Mouse (Mus musculus): ENCODE data around the gene Usp39. TPM values are rescaled to one million over a fixed set of nuclear protein-coding genes. Genes with fewer than 3 reads are reported as not detected.

The Usp39 gene
- polyA plus RNA-seq, 1 experiment from 2014 or later = 36.7 TPM

DNA sequence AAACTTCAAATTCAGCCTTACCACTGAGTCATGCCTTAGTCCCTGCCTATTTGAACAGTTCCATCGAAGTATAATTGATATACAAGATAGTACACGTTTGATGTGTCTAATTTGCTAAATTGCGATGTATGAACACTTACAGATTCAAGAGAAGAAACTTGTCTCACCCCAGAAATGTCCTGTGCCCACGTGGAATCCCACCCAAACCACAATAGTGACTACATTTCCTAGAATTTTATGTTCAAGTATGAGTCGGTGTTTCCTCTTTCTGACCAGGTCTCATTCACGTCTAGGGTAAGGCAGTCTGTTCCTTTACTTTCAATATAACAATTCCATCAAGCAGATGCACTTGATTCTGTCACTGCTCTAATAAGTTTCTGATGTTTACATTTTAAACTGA, 649 bp upstream of the Usp39 start:
- Histone ChIP-seq H3K9me3 (replicated peaks) (no peaks in the 10 kb centered on the region), H3K4me2 (peak overlapping the region; percentile 77), H3K36me3 (peaks cover 22% of the 10 kb centered on the region), H3K27ac (replicated peaks) (peak overlapping the region; percentile 78; the same call in 1 of the 2 replicates), H3K27me3 (replicated peaks) (no peaks in the 10 kb centered on the region), H3K4me1 (peaks cover 47% of the 10 kb centered on the region), H3K4me3 (replicated peaks) (peak overlapping the region; percentile 95), H3K9ac (replicated peaks) (no peak overlapping the region; the same call in 1 of the 2 replicates)
- WGBS = 53% methylated on average over 6 of the region's 6 CpGs
- no peak for ATAC-seq (ENCODE audit: low FRiP score)

DNA sequence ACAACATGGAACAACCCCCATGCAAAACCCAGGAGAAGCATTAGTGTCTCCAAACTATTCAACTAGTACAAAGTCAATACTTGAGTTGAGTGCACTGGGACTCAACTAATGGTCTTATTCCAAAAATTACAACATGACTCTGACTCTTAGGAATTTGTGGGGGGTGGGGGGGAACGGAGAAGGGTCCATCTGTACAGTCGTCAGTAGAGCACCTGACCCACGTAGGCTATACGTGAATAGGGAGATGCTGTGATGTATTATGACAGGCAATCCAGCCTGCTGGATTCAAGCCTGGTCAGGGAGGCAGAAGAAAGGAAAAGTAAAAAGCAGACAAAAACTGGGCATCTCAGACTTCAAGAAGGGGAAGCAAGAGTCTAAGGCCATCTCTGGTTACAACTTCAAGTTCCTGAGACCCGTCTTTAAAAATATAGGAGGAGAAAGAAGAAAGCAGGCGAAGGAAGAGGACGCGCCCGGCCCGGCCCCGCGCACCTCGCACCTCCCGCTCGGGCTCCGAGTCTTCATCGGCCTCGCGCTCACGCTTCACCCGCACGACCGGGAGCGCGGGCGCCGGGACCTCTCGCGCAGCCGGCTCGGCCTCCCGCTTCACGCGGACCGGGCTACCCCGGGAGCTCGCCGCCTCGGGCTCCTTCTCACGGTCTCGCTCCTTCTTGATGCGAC, 449 bp downstream of the Usp39 start:
- peak; percentile 46 for ATAC-seq (ENCODE audit: low FRiP score)
- H3K9me3 ChIP-seq (replicated peaks) = no peaks in the 10 kb centered on the region
- peak overlapping the region; percentile 77 for H3K4me2 ChIP-seq
- no peaks in the 10 kb centered on the region for H3K27me3 ChIP-seq (replicated peaks)
- peaks cover 13% of the 10 kb centered on the region; the same call in 1 of the 2 replicates for H3K36me3 ChIP-seq
- under 1% methylated on average over 42 of the region's 42 CpGs for WGBS
- peak overlapping the region; percentile 77 for H3K27ac ChIP-seq (replicated peaks)
- peak overlapping the region; percentile 92 for H3K9ac ChIP-seq (replicated peaks)
- H3K4me3 ChIP-seq (replicated peaks) = peak overlapping the region; percentile 95
- peaks cover 45% of the 10 kb centered on the region for H3K4me1 ChIP-seq

DNA sequence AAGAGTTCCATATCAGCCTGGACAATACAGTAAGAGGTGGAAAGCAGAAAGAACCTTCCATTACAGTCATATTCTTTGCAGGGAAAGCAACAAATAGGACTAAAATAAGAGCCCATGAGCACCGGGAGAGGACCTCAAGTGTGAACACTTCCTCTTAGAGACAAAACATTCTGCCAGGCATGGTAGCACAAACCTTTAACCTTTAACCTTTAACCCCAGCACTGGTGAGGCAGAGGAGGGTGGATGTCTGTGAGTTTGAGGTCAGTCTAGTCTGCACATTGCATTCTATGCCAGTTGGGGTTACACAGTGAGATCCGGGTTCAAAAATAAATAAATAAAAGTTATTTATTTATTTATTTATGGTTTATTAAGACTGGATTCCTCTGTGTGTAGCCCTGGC, 4.5 kb downstream of the Usp39 start:
- H3K4me2 ChIP-seq = no peak overlapping the region
- no peak for ATAC-seq (ENCODE audit: low FRiP score)
- peaks cover 14% of the 10 kb centered on the region for H3K4me1 ChIP-seq
- no peak overlapping the region for H3K9ac ChIP-seq (replicated peaks)
- no peak overlapping the region for H3K4me3 ChIP-seq (replicated peaks)
- H3K27ac ChIP-seq (replicated peaks) = no peak overlapping the region
- WGBS = 73% methylated on average over 2 of the region's 2 CpGs
- no peaks in the 10 kb centered on the region for H3K9me3 ChIP-seq (replicated peaks)
- H3K27me3 ChIP-seq (replicated peaks) = no peaks in the 10 kb centered on the region
- H3K36me3 ChIP-seq = peaks cover 40% of the 10 kb centered on the region

DNA sequence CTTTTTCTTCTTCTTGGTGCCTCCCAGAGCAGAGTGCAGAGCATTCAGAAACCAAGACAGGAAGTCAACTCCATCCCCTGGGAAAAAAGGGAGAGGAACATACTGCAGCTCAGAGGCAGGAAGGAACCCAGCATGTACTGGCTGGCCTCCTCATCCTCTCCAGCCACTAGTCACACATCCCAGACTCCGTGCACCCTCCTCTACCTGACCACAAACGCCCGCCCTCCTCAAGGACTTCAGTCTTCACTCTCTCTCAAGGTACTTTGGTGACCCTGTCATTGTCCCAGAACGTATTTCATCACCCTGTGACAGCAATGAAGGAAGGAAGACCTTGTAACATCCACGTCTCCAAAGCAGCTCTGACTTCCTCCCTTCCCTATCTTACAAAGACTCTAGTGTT, 11.9 kb downstream of the Usp39 start:
- no peak overlapping the region for H3K4me3 ChIP-seq (replicated peaks)
- H3K27me3 ChIP-seq (replicated peaks) = no peaks in the 10 kb centered on the region
- H3K4me2 ChIP-seq = no peak overlapping the region
- 85% methylated on average over 5 of the region's 5 CpGs for WGBS
- peaks cover 87% of the 10 kb centered on the region for H3K36me3 ChIP-seq
- H3K27ac ChIP-seq (replicated peaks) = no peak overlapping the region
- no peak for ATAC-seq (ENCODE audit: low FRiP score)
- H3K9ac ChIP-seq (replicated peaks) = no peak overlapping the region
- no peaks in the 10 kb centered on the region for H3K4me1 ChIP-seq
- no peaks in the 10 kb centered on the region for H3K9me3 ChIP-seq (replicated peaks)

DNA sequence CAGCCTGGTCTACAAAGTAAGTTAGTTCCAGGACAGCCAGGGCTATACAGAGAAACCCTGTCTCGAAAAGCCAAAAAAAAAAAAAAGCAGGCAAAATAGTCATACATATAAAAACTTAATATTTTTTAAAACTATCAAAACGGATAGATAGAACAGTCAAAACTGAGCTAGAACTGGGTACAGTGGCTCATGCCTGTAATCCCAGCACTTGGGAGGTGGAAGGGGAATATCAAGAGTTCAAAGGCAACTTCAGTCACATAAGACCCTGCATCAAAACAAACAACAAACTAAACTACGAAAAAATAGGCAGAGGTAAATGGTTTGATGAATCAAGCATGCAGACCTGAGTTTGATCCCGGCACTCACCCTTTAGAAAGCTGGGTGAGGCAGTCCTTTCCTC, 14.9 kb downstream of the Usp39 start:
- Histone ChIP-seq H3K4me2 (no peak overlapping the region), H3K27ac (replicated peaks) (no peak overlapping the region), H3K9me3 (replicated peaks) (no peaks in the 10 kb centered on the region), H3K9ac (replicated peaks) (no peak overlapping the region), H3K4me3 (replicated peaks) (no peak overlapping the region), H3K27me3 (replicated peaks) (no peaks in the 10 kb centered on the region), H3K36me3 (peaks cover 83% of the 10 kb centered on the region), H3K4me1 (no peaks in the 10 kb centered on the region)
- no peak for ATAC-seq (ENCODE audit: low FRiP score)
- 89% methylated on average over 4 of the region's 4 CpGs for WGBS

DNA sequence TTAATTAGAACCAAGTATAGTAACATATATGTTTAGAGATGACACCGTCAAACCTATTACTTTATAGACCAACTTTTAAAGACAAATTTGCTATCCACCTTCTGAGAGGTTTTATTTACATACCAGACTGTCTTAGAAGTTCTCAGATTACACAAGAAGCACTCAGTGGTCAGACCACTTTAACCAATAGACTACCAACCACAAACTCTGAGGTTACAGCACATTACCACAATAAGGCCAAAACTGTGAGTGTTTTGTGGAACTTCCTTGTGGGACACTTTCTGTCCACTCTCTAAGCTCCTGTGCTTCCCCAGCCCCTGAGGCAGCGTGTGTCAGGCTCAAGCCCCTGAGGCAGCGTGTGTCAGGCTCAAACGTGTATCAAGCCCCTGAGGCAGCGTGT, 16.0 kb downstream of the Usp39 start:
- no peaks in the 10 kb centered on the region for H3K27me3 ChIP-seq (replicated peaks)
- H3K9ac ChIP-seq (replicated peaks) = no peak overlapping the region
- H3K36me3 ChIP-seq = peaks cover 83% of the 10 kb centered on the region
- no peaks in the 10 kb centered on the region for H3K9me3 ChIP-seq (replicated peaks)
- H3K4me2 ChIP-seq = no peak overlapping the region
- ATAC-seq (ENCODE audit: low FRiP score) = no peak
- 95% methylated on average over 5 of the region's 5 CpGs for WGBS
- no peak overlapping the region for H3K27ac ChIP-seq (replicated peaks)
- no peaks in the 10 kb centered on the region for H3K4me1 ChIP-seq
- no peak overlapping the region for H3K4me3 ChIP-seq (replicated peaks)

DNA sequence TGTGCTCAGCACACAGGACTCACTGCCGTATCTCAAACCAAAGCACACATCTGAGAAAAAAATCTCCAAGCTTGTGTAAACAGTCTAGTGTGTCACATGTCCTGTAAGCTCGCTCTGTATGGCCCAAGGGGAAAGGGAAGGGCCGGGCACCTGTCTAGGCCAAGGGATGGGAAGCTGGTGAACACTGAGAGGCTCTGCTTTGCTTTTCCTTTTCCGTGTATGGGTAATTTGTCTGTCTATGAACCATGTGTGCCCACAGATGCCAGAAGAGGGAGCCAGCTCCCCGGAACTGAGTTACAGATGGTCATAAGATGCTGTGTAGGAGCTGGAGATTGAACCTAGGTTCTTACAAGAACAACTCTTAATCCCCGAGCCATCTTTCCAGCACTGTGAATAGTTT, 18.7 kb downstream of the Usp39 start:
- no peak for ATAC-seq (ENCODE audit: low FRiP score)
- WGBS = 83% methylated on average over 6 of the region's 6 CpGs

DNA sequence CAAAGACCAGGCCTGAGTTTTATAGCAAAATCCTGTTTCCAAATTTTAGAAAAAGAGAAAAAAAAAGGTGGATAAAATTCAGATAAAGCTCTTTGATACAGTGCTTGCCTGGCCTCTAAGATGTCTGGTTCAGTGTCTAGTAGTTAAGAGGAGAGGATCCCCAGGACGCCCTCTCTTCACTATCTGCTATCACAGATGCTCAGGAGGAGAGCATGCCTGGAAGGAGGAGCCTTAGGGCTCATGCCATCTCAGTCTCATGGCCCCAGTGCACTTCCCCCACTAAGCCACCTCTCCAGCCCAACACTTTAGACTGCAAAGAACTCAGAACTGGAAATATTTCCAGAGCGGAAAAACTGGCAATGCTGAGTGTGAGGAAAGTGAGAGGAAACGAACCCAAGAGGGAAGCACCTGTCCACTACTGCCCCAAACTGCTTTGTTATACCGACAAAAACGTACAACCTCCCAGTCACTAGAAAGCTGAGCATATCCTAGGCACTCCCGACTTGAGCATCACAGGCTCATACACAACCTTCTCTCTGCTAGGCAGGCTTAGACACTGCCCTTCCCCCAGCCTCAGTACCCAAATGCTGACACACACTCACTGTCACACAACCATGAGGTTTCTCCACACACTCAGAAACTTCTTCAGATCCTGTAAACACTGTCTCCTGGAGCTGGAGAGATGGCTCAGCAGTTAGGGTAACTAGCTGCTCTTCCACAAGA, 21.0 kb downstream of the Usp39 start:
- no peak overlapping the region for H3K4me3 ChIP-seq (replicated peaks)
- H3K27me3 ChIP-seq (replicated peaks) = no peaks in the 10 kb centered on the region
- H3K27ac ChIP-seq (replicated peaks) = no peak overlapping the region
- H3K9ac ChIP-seq (replicated peaks) = no peak overlapping the region
- H3K9me3 ChIP-seq (replicated peaks) = no peaks in the 10 kb centered on the region
- H3K4me2 ChIP-seq = no peak overlapping the region
- peaks cover 88% of the 10 kb centered on the region for H3K36me3 ChIP-seq
- WGBS = 93% methylated on average over 6 of the region's 6 CpGs
- no peaks in the 10 kb centered on the region for H3K4me1 ChIP-seq
- ATAC-seq (ENCODE audit: low FRiP score) = no peak

More for the DNA sequence above, 18.7 kb downstream of the Usp39 start:
- H3K9me3 ChIP-seq (replicated peaks) = no peaks in the 10 kb centered on the region
- no peak overlapping the region for H3K27ac ChIP-seq (replicated peaks)
- H3K4me2 ChIP-seq = no peak overlapping the region
- H3K36me3 ChIP-seq = peaks cover 83% of the 10 kb centered on the region
- H3K4me1 ChIP-seq = no peaks in the 10 kb centered on the region
- no peak overlapping the region for H3K9ac ChIP-seq (replicated peaks)
- no peak overlapping the region for H3K4me3 ChIP-seq (replicated peaks)
- no peaks in the 10 kb centered on the region for H3K27me3 ChIP-seq (replicated peaks)

DNA sequence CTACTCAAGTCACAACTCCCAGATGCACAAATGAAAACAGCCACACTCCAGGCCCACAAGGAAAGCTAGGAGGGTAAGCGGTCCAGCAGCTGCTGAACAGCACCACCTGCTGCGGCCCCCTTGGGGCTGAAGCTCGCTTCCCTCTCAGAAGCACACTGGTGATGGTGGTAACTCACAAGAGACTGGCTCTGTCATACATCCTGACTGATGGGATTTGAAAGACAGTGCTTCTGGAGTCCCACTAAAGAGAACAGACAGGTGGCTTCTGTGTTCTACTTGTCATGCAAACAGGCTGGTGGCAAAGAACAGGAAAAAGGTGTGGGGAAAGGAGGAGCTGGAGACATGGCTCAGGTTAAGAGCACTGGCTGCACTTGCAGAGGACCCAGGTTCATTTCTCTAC, 22.0 kb downstream of the Usp39 start:
- WGBS = 87% methylated on average over 3 of the region's 3 CpGs
- H3K4me3 ChIP-seq (replicated peaks) = no peak overlapping the region
- no peaks in the 10 kb centered on the region for H3K4me1 ChIP-seq
- H3K4me2 ChIP-seq = no peak overlapping the region
- H3K9ac ChIP-seq (replicated peaks) = no peak overlapping the region
- no peak for ATAC-seq (ENCODE audit: low FRiP score)
- no peaks in the 10 kb centered on the region for H3K9me3 ChIP-seq (replicated peaks)
- H3K36me3 ChIP-seq = peaks cover 84% of the 10 kb centered on the region
- H3K27me3 ChIP-seq (replicated peaks) = no peaks in the 10 kb centered on the region
- H3K27ac ChIP-seq (replicated peaks) = no peak overlapping the region

DNA sequence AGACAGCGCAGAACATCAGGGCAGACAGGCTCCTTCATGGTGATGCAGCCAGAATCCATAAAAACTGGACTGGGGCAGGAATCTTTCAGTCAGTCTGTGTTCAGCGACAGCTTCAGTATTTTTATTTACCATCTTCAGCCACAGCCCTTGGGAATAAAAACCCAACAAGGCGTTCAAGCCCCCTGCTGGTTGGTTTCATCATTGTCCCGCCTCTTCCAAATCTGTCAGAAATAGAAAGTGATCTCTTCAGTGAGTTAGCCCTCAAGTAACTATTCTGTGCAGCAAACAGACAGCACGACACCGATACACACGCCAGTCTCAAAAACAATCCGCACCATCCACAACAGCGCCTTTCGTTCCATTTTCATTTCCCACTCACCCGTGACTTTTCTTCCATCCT, 26.0 kb downstream of the Usp39 start:
- H3K9ac ChIP-seq (replicated peaks) = no peak overlapping the region
- no peak overlapping the region for H3K4me3 ChIP-seq (replicated peaks)
- H3K9me3 ChIP-seq (replicated peaks) = no peaks in the 10 kb centered on the region
- 81% methylated on average over 11 of the region's 11 CpGs for WGBS
- H3K36me3 ChIP-seq = peaks cover 74% of the 10 kb centered on the region
- no peak overlapping the region for H3K4me2 ChIP-seq
- H3K27ac ChIP-seq (replicated peaks) = no peak overlapping the region
- no peaks in the 10 kb centered on the region for H3K4me1 ChIP-seq
- no peaks in the 10 kb centered on the region for H3K27me3 ChIP-seq (replicated peaks)
- ATAC-seq (ENCODE audit: low FRiP score) = no peak

DNA sequence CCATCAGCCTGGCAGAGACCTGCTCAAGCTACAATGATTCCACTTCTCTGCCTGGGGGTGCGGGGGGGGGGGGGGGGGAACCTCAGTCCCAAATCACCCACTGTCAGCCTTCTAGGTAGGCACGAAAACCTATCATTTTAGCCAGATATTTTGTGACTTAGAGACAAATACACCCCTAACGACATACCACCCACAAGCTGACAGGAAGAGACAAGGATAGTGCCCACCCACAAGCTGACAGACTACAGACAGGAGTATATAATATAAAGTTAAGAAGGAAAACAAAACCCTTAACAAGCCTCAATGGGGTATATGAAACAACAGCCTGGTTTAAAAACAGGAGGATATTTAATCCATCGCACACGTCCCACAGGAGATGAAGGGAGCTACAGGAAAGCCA, 26.5 kb downstream of the Usp39 start:
- WGBS = 82% methylated on average over 5 of the region's 5 CpGs
- no peak for ATAC-seq (ENCODE audit: low FRiP score)
- no peaks in the 10 kb centered on the region for H3K4me1 ChIP-seq
- H3K27ac ChIP-seq (replicated peaks) = no peak overlapping the region
- no peak overlapping the region for H3K4me3 ChIP-seq (replicated peaks)
- H3K4me2 ChIP-seq = no peak overlapping the region
- no peak overlapping the region for H3K9ac ChIP-seq (replicated peaks)
- no peaks in the 10 kb centered on the region for H3K27me3 ChIP-seq (replicated peaks)
- H3K36me3 ChIP-seq = peaks cover 72% of the 10 kb centered on the region
- H3K9me3 ChIP-seq (replicated peaks) = no peaks in the 10 kb centered on the region

DNA sequence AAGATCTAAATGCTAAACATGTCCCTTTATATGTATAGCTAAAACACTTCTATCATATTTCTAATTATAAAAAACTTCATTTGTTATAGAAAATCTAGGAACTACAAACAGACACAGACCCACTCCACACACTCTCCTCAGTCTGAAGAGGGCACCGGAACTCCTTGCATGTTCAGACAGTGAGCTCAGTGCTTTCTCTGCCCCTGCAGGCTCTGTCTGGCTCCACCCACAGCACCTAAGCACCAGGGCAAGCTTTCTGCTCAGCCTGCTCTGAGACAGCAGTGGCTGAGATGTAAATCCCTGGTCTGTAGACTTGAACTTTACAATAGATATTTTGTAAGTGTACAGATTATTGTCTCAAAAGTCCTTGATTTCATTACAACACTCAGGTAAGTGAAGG, 28.9 kb downstream of the Usp39 start:
- Histone ChIP-seq H3K9me3 (replicated peaks) (no peaks in the 10 kb centered on the region), H3K9ac (replicated peaks) (no peak overlapping the region), H3K4me3 (replicated peaks) (no peak overlapping the region), H3K4me1 (no peaks in the 10 kb centered on the region), H3K4me2 (no peak overlapping the region), H3K27me3 (replicated peaks) (no peaks in the 10 kb centered on the region), H3K27ac (replicated peaks) (no peak overlapping the region), H3K36me3 (peaks cover 51% of the 10 kb centered on the region)
- ATAC-seq (ENCODE audit: low FRiP score) = no peak
- 81% methylated on average over 1 of the region's 1 CpGs for WGBS
